Mouse (Mus musculus): ENCODE measurements around the gene Capzb. TPM values are rescaled to one million over a fixed set of nuclear protein-coding genes. Genes with fewer than 3 reads are reported as not detected.

Capzb gene
- total and polyA plus RNA-seq, 3 experiments: 103 to 354 TPM; not detected in 1

DNA sequence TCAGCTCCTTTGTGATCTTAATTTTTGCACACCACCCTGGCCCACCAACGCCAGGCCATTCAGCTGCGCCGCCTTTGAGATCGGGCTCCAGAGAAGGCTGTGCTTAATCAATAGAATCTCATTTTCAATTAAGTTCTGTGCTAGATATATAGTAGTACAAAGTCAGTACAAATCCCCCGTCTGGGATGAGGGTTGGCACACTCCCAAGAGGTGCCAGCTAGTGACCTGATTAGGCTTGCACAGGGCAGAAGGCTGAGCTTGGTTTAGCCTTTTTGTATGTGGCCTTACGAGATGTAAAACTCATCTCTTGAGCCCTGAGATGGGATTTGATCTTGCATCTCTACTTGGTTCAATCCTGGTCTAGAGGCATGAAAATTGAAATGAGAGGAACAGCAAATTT, 70.3 kb downstream of the Capzb start:
- peaks cover 0 to 15% of the 10 kb centered on the region in 2 experiments; a peak in 2 of 4 replicates for H3K36me3 ChIP-seq (ENCODE audit: control insufficient read depth in 1 of 2, insufficient read depth in 2 of 2, low read length in 2 of 2)
- no peaks in the 10 kb centered on the region for H3K9me3 ChIP-seq (replicated peaks; ENCODE audit: insufficient read depth, low read length)
- H3K9ac ChIP-seq (ENCODE audit: control insufficient read depth, low read depth, low read length, poor library complexity, severe bottlenecking): no peak overlapping the region
- DNase-seq (ENCODE audit: low read depth, low spot score): no peak
- TF ChIP-seq POLR2A (IDR thresholded peaks at IDR 0.05; ENCODE audit: control insufficient read depth in 1 of 2, insufficient read depth in 1 of 2, low read depth in 1 of 2, low read length in 2 of 2, poor library complexity in 1 of 2) (no peak), CTCF (IDR thresholded peaks at IDR 0.05 in 2 of 3, conservative IDR thresholded peaks at IDR 0.05 in 1 of 3; ENCODE audit: control insufficient read depth in 1 of 3, insufficient read depth in 1 of 3, low read depth in 2 of 3, low read length in 3 of 3, poor library complexity in 1 of 3, severe bottlenecking in 1 of 3) (no peak), POLR2AphosphoS2 (IDR thresholded peaks at IDR 0.05; ENCODE audit: low read length) (no peak), MAZ (IDR thresholded peaks at IDR 0.05; ENCODE audit: low read depth, low read length) (no peak), SMC3 (IDR thresholded peaks at IDR 0.05; ENCODE audit: low read depth, low read length) (no peak), ZNF384 (IDR thresholded peaks at IDR 0.05; ENCODE audit: low read depth, low read length) (no peak), NRF1 (IDR thresholded peaks at IDR 0.05; ENCODE audit: insufficient read depth, low read depth, low read length, poor library complexity, severe bottlenecking) (no peak), USF1 (IDR thresholded peaks at IDR 0.05; ENCODE audit: low read depth, low read length) (no peak), ZKSCAN1 (IDR thresholded peaks at IDR 0.05; ENCODE audit: low read depth, low read length) (no peak)
- H3K79me2 ChIP-seq (ENCODE audit: control insufficient read depth, insufficient read depth, low read length, poor library complexity): no peaks in the 10 kb centered on the region
- no peaks in the 10 kb centered on the region for H3K4me1 ChIP-seq (ENCODE audit: control insufficient read depth in 1 of 2, insufficient read depth in 2 of 2, low read length in 2 of 2)
- H3K27me3 ChIP-seq (ENCODE audit: control insufficient read depth in 1 of 2, insufficient read depth in 2 of 2, low read length in 2 of 2): no peaks in the 10 kb centered on the region
- H3K27ac ChIP-seq (ENCODE audit: control insufficient read depth, low read depth, low read length): no peak overlapping the region
- no peak overlapping the region for H3K4me3 ChIP-seq (ENCODE audit: control insufficient read depth in 1 of 2, insufficient read depth in 1 of 2, low read depth in 2 of 2, low read length in 2 of 2)

DNA sequence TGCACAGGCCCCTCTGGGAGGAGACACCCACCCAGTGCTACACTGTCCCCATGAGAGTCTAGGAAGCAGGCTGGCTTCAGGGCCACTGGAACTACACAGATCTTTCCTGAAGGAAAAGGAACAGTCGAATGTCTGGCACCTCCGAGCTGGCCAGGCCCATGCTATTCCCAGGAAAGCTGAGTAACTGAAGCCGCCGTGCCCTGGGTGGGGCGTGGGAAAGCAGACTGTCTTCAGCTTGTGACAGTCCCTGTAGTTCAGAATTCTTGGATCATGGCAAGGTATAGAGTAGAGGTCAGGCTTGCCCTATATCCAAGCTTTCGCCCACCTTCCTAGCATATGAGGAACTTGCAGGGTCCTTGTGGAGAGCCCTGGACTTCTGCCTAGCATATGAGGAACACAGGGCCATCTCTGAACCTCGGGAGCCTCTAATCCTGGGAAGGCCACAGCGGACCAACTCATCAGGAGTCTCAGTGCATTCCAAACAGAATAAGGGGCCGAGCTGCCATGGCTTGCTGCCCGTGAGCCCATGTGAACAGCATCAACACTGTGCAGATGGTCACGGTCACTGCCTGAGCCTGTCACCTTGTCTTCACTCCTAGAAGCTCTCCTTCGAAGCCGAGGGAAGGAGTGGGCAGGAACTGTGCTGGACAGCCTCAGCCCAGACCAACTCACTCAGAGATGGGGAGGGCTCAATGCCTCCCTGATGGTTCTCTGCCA, 73.2 kb downstream of the Capzb start:
- TF ChIP-seq RAD21 (IDR thresholded peaks at IDR 0.05; ENCODE audit: low read depth, low read length) (no peak), ZKSCAN1 (IDR thresholded peaks at IDR 0.05; ENCODE audit: low read depth, low read length) (no peak), POLR2AphosphoS2 (IDR thresholded peaks at IDR 0.05; ENCODE audit: low read length) (no peak), UBTF (IDR thresholded peaks at IDR 0.05; ENCODE audit: borderline replicate concordance, insufficient read depth, low read depth, low read length) (no peak), ZMIZ1 (IDR thresholded peaks at IDR 0.05; ENCODE audit: low read depth, low read length) (no peak), USF1 (IDR thresholded peaks at IDR 0.05; ENCODE audit: low read depth, low read length) (no peak), MAX (IDR thresholded peaks at IDR 0.05; ENCODE audit: low read length) (no peak), CTCF (IDR thresholded peaks at IDR 0.05 in 2 of 3, conservative IDR thresholded peaks at IDR 0.05 in 1 of 3; ENCODE audit: control insufficient read depth in 1 of 3, insufficient read depth in 1 of 3, low read depth in 2 of 3, low read length in 3 of 3, poor library complexity in 1 of 3, severe bottlenecking in 1 of 3) (no peak), CHD2 (IDR thresholded peaks at IDR 0.05; ENCODE audit: low read length) (no peak), ELF1 (IDR thresholded peaks at IDR 0.05; ENCODE audit: low read depth, low read length) (no peak), EP300 (IDR thresholded peaks at IDR 0.05; ENCODE audit: low read depth in 1 of 2, low read length in 2 of 2) (no peak), GABPA (IDR thresholded peaks at IDR 0.05; ENCODE audit: low read depth, low read length) (no peak), NELFE (IDR thresholded peaks at IDR 0.05; ENCODE audit: low read depth, low read length) (no peak)
- no peaks in the 10 kb centered on the region for H3K79me2 ChIP-seq (ENCODE audit: control insufficient read depth, insufficient read depth, low read length, poor library complexity)
- no peak overlapping the region for H3K9ac ChIP-seq (ENCODE audit: control insufficient read depth, low read depth, low read length, poor library complexity, severe bottlenecking)
- H3K9me3 ChIP-seq (replicated peaks; ENCODE audit: insufficient read depth, low read length): no peaks in the 10 kb centered on the region
- no peaks in the 10 kb centered on the region for H3K27me3 ChIP-seq (ENCODE audit: control insufficient read depth in 1 of 2, insufficient read depth in 2 of 2, low read length in 2 of 2)
- H3K27ac ChIP-seq (ENCODE audit: control insufficient read depth, low read depth, low read length): no peak overlapping the region
- H3K4me1 ChIP-seq (ENCODE audit: control insufficient read depth in 1 of 2, insufficient read depth in 2 of 2, low read length in 2 of 2): no peaks in the 10 kb centered on the region
- peaks cover 0 to 12% of the 10 kb centered on the region in 2 experiments; a peak in 2 of 4 replicates for H3K36me3 ChIP-seq (ENCODE audit: control insufficient read depth in 1 of 2, insufficient read depth in 2 of 2, low read length in 2 of 2)
- H3K4me3 ChIP-seq (ENCODE audit: control insufficient read depth in 1 of 2, insufficient read depth in 1 of 2, low read depth in 2 of 2, low read length in 2 of 2): no peak overlapping the region
- no peak for DNase-seq (ENCODE audit: low read depth, low spot score)
